Comparison of ENCODE assay signal across 9 mouse cellular contexts in genomic region chr9:72448026-72448425, GRCm38 (mm10). TPM values are rescaled to one million over a fixed set of nuclear protein-coding genes. Genes with fewer than 3 reads are reported as not detected.
DNase-seq lines count a peak whose midpoint lies in the region; ATAC-seq and TF ChIP-seq lines count a peak whose summit lies in the region.
"Had no signal": no experiment of that assay in that cellular context is flagged by ENCODE, and none has a peak within 500 bp of the region (broad histone marks: within the 10 kb centered on the region; RNA-seq: fewer than 3 reads in every experiment).

No protein-coding gene starts in this region.

- H3K9me3 ChIP-seq in hindbrain, embryonic 10.5 days = no peaks in the 10 kb centered on the region
- H3K9me3 ChIP-seq in hindbrain, embryonic 16.5 days (ENCODE audit: control insufficient read depth, low read length) = no peaks in the 10 kb centered on the region
- no peaks in the 10 kb centered on the region for H3K9me3 ChIP-seq in E14TG2a.4 (ENCODE audit: low read length)
- H3K9me3 ChIP-seq: midbrain, embryonic 12.5 days had no signal

- DNase-seq in hindbrain, embryonic 10.5 days (ENCODE audit: low spot score) = peak; percentile 50
- peak; percentile 53 for DNase-seq in c-Kit-positive CD71-negative TER-119-negative erythroid progenitor cells, embryonic 14.5 days (ENCODE audit: low read depth)
- peak; percentile 12 to 26 for DNase-seq in heart, adult 9 months (ENCODE audit: low spot score in 2 of 2)
- peak; percentile 57 to 71 for DNase-seq in left cerebral cortex, postnatal 14 days (ENCODE audit: low spot score in 2 of 2)
- peak; percentile 88 for DNase-seq in naive thymus-derived CD4-positive, alpha-beta T cell, adult 2 months (ENCODE audit: low read depth)
- DNase-seq in thymus, postnatal 14 days = peak; percentile 83

- no peak overlapping the region for H3K27ac ChIP-seq in hindbrain, embryonic 10.5 days
- no peak overlapping the region for H3K27ac ChIP-seq in hindbrain, embryonic 16.5 days (ENCODE audit: low read depth, low read length)
- H3K27ac ChIP-seq: midbrain, embryonic 12.5 days had no signal

- TF ChIP-seq CTCF in E14TG2a.4 (conservative IDR thresholded peaks at IDR 0.05; ENCODE audit: low read length) = peak; percentile 54

- no peak overlapping the region for H3K9ac ChIP-seq in hindbrain, embryonic 16.5 days (ENCODE audit: low read depth, low read length)
- H3K9ac ChIP-seq: midbrain, embryonic 12.5 days had no signal

- H3K4me1 ChIP-seq in hindbrain, embryonic 10.5 days (replicated peaks) = no peaks in the 10 kb centered on the region
- no peaks in the 10 kb centered on the region for H3K4me1 ChIP-seq in hindbrain, embryonic 16.5 days (ENCODE audit: control insufficient read depth, insufficient read depth, low read depth, low read length)
- peaks cover 46% of the 10 kb centered on the region for H3K4me1 ChIP-seq in E14TG2a.4 (replicated peaks; ENCODE audit: low read depth, low read length)
- H3K4me1 ChIP-seq: midbrain, embryonic 12.5 days had no signal

- no peaks in the 10 kb centered on the region for H3K27me3 ChIP-seq in hindbrain, embryonic 10.5 days (ENCODE audit: insufficient read depth, poor library complexity, severe bottlenecking)
- no peaks in the 10 kb centered on the region for H3K27me3 ChIP-seq in hindbrain, embryonic 16.5 days (replicated peaks; ENCODE audit: control insufficient read depth, insufficient read depth, low read length)
- no peaks in the 10 kb centered on the region for H3K27me3 ChIP-seq in E14TG2a.4 (ENCODE audit: insufficient read depth, low read length)
- H3K27me3 ChIP-seq: midbrain, embryonic 12.5 days had no signal

- H3K4me2 ChIP-seq in hindbrain, embryonic 16.5 days (ENCODE audit: low read length) = no peak overlapping the region
- H3K4me2 ChIP-seq: midbrain, embryonic 12.5 days had no signal

- no peak overlapping the region for H3K4me3 ChIP-seq in hindbrain, embryonic 10.5 days
- H3K4me3 ChIP-seq in hindbrain, embryonic 16.5 days (ENCODE audit: low read length) = no peak overlapping the region
- H3K4me3 ChIP-seq in E14TG2a.4 (replicated peaks; ENCODE audit: low read length) = peak overlapping the region; percentile 43
- H3K4me3 ChIP-seq: midbrain, embryonic 12.5 days had no signal

- 57% methylated on average over 8 of the region's 8 CpGs for WGBS in hindbrain, embryonic 10.5 days
- 47% methylated on average over 8 of the region's 8 CpGs for WGBS in hindbrain, embryonic 16.5 days

- ATAC-seq in hindbrain, embryonic 16.5 days = no peak

- H3K36me3 ChIP-seq in hindbrain, embryonic 10.5 days = peaks cover 100% of the 10 kb centered on the region
- H3K36me3 ChIP-seq in hindbrain, embryonic 16.5 days (ENCODE audit: control insufficient read depth, insufficient read depth, low read length) = no peaks in the 10 kb centered on the region
- peaks cover 23% of the 10 kb centered on the region for H3K36me3 ChIP-seq in E14TG2a.4 (ENCODE audit: insufficient read depth, low read length)

- intact Hi-C loops in left cerebral cortex, postnatal 14 days (cut with DNase I) = no loop called here

RNA-seq across cellular contexts. Expression of gene Mns1, which starts 10.2 kb away (rescaled TPM):
- 32.3 and 51.3 TPM in 2 replicates for polyA plus RNA-seq in hindbrain, embryonic 10.5 days (2016; fragmentation: Nextera tagmentation; extraction: Ambion mirVana)
- polyA plus RNA-seq in hindbrain, embryonic 16.5 days (2015; fragmentation: Nextera tagmentation; extraction: Ambion mirVana) = 8.6 and 9.2 TPM in 2 replicates
- 1 to 10 TPM; 1.1 TPM for total RNA-seq in left cerebral cortex, postnatal 14 days (2021)

RNA-seq across cellular contexts. Expression of gene Tex9, which starts 44.0 kb away (rescaled TPM):
- polyA plus RNA-seq in hindbrain, embryonic 10.5 days (2016; fragmentation: Nextera tagmentation; extraction: Ambion mirVana) = 47.0 and 66.3 TPM in 2 replicates
- 32.0 and 34.6 TPM in 2 replicates for polyA plus RNA-seq in hindbrain, embryonic 16.5 days (2015; fragmentation: Nextera tagmentation; extraction: Ambion mirVana)
- 10 to 100 TPM in 1 of 2 experiments, 1 to 10 TPM in 1; 9.8 to 10.5 TPM for total RNA-seq in left cerebral cortex, postnatal 14 days (2021)

Comparison
In these comparisons a context has a peak if more than half of its experiments do, and no peak if none do; other contexts are left out.
1. DNase-seq: peak in every context shown above with its lines; median percentile 88 in naive thymus-derived CD4-positive, alpha-beta T cell, adult 2 months; 83 in thymus, postnatal 14 days; 64 in left cerebral cortex, postnatal 14 days; 53 in c-Kit-positive CD71-negative TER-119-negative erythroid progenitor cells, embryonic 14.5 days; 50 in hindbrain, embryonic 10.5 days; 19 in heart, adult 9 months.